Mouse (Mus musculus) left cerebral cortex, postnatal 4 days (tissue): Measurements from ENCODE around the gene Cd80. TPM values are rescaled to one million over a fixed set of nuclear protein-coding genes. Genes with fewer than 3 reads are reported as not detected.

Experiments
- DNase-seq: peaks from one replicate; pipeline ENCODE4 v3.0.0-alpha.2; 2022
- intact Hi-C: fragments of 180-260 bp; cut with DNase I; formaldehyde crosslinking; loops from one replicate; pipeline ENCODE4 v1.15.1; 2025
- total RNA-seq, 2 experiments: library from RNA; stranded (reverse); gene quantifications; 2 replicates each; pipeline ENCODE4 v1.2.3; 2021

Gene Cd80
- total RNA-seq, 2 experiments from 2014 or later, result 0.36 to 0.50 TPM

GRCm38 (mm10) chr16:38447366-38447765 is 8.0 kb upstream of the Cd80 start:
- intact Hi-C loops, result no loop called here
- DNase-seq, result no peak

GRCm38 (mm10) chr16:38448458-38448857 is 6.9 kb upstream of the Cd80 start:
- DNase-seq, result no peak
- intact Hi-C loops, result no loop called here

- DNase-seq, result no peak
- intact Hi-C loops, result no loop called here
Observed at GRCm38 (mm10) chr16:38450707-38451106, 4.7 kb upstream of the Cd80 start.

- intact Hi-C loops, result no loop called here
- DNase-seq, result peak; percentile 11
Observed at GRCm38 (mm10) chr16:38451421-38452205, 3.7 kb upstream of the Cd80 start.

- intact Hi-C loops, result no loop called here
- DNase-seq, result peak; percentile 91
Observed at GRCm38 (mm10) chr16:38452442-38453202, 2.7 kb upstream of the Cd80 start, which contains the start of gene Adprh. Gene Adprh, minus strand, starts transcription at chr16:38452703.

GRCm38 (mm10) chr16:38453203-38453553 is 2.2 kb upstream of the Cd80 start:
- intact Hi-C loops, result no loop called here
- DNase-seq, result no peak

GRCm38 (mm10) chr16:38453952-38454351 is 1.4 kb upstream of the Cd80 start:
- no peak for DNase-seq
- intact Hi-C loops, result no loop called here

- no peak for DNase-seq
- intact Hi-C loops, result no loop called here
Observed at GRCm38 (mm10) chr16:38454533-38455254, 667 bp upstream of the Cd80 start.

GRCm38 (mm10) chr16:38456812-38457567 is 1.6 kb downstream of the Cd80 start:
- intact Hi-C loops, result no loop called here
- no peak for DNase-seq

GRCm38 (mm10) chr16:38458600-38459280 is 3.4 kb downstream of the Cd80 start:
- intact Hi-C loops, result no loop called here
- no peak for DNase-seq

GRCm38 (mm10) chr16:38459990-38460389 is 4.6 kb downstream of the Cd80 start:
- intact Hi-C loops, result no loop called here
- DNase-seq, result no peak

- DNase-seq, result no peak
- intact Hi-C loops, result no loop called here
Observed at GRCm38 (mm10) chr16:38461749-38462148, 6.4 kb downstream of the Cd80 start.

- no peak for DNase-seq
Observed at GRCm38 (mm10) chr16:38462161-38462560, 6.8 kb downstream of the Cd80 start.

GRCm38 (mm10) chr16:38463305-38463704 is 7.9 kb downstream of the Cd80 start:
- intact Hi-C loops, result no loop called here
- no peak for DNase-seq

More at GRCm38 (mm10) chr16:38462161-38462560, 6.8 kb downstream of the Cd80 start:
- intact Hi-C loops, result no loop called here

GRCm38 (mm10) chr16:38466089-38466488 is 10.7 kb downstream of the Cd80 start:
- intact Hi-C loops, result no loop called here
- no peak for DNase-seq

- no peak for DNase-seq
- intact Hi-C loops, result no loop called here
Observed at GRCm38 (mm10) chr16:38467091-38467916, 11.9 kb downstream of the Cd80 start.

- intact Hi-C loops, result no loop called here
- no peak for DNase-seq
Observed at GRCm38 (mm10) chr16:38467917-38468705, 12.8 kb downstream of the Cd80 start.

- DNase-seq, result no peak
- intact Hi-C loops, result no loop called here
Observed at GRCm38 (mm10) chr16:38468706-38469018, 13.3 kb downstream of the Cd80 start.

GRCm38 (mm10) chr16:38469437-38469836 is 14.1 kb downstream of the Cd80 start:
- intact Hi-C loops, result no loop called here
- DNase-seq, result no peak
